Mouse (Mus musculus) liver, embryonic 13.5 days (tissue): ENCODE measurements around the gene Gm45140. TPM values are rescaled to one million over a fixed set of nuclear protein-coding genes. Genes with fewer than 3 reads are reported as not detected.

Experiments
- ATAC-seq: fragments of 200-750 bp; cut with Nextera tagmentation; 2 replicates; pipeline ENCODE4 v1.8.0; 2017; ENCODE audit warnings: low read depth, mild to moderate bottlenecking, moderate number of reproducible peaks, moderate library complexity
- DNase-seq: peaks from one replicate; pipeline ENCODE4 v3.0.0; 2022
- H3K27ac ChIP-seq: fragments of 300-500 bp; sonication (generic); 2 replicates; pipeline ENCODE4 v1.5.1; 2015; ENCODE audit warnings: moderate library complexity, mild to moderate bottlenecking, inconsistent platforms
- H3K27me3 ChIP-seq: fragments of 300-500 bp; sonication (generic); 2 replicates; pipeline ENCODE4 v1.6.1; 2015; ENCODE audit warnings: mild to moderate bottlenecking, inconsistent platforms
- H3K36me3 ChIP-seq: fragments of 300-500 bp; sonication (generic); 2 replicates; pipeline ENCODE4 v1.6.1; 2015; ENCODE audit warnings: mild to moderate bottlenecking, inconsistent platforms
- H3K4me1 ChIP-seq: fragments of 300-500 bp; sonication (generic); replicated peaks from 2 replicates; pipeline ENCODE4 v1.6.1; 2015; ENCODE audit warnings: inconsistent platforms
- H3K4me2 ChIP-seq: fragments of 300-500 bp; sonication (generic); 2 replicates; pipeline ENCODE4 v1.6.1; 2015; ENCODE audit warnings: inconsistent platforms, mild to moderate bottlenecking, moderate library complexity
- H3K4me3 ChIP-seq: fragments of 300-500 bp; sonication (generic); replicated peaks from 2 replicates; pipeline ENCODE4 v1.5.1; 2015; ENCODE audit warnings: mild to moderate bottlenecking, inconsistent platforms
- H3K9ac ChIP-seq: fragments of 300-500 bp; sonication (generic); 2 replicates; pipeline ENCODE4 v1.6.1; 2015; ENCODE audit warnings: mild to moderate bottlenecking, inconsistent platforms
- H3K9me3 ChIP-seq: fragments of 300-500 bp; sonication (generic); replicated peaks from 2 replicates; pipeline ENCODE4 v1.6.1; 2016; ENCODE audit warnings: inconsistent platforms
- WGBS: fragments of 180-500 bp; shearing (Covaris S2); methylation state at CpG from one replicate; pipeline ENCODE4 v1.1.7; 2015; ENCODE audit not compliant: insufficient replicate concordance; 5-methylcytosine and 5-hydroxymethylcytosine counted together
- polyA plus RNA-seq: library from polyadenylated mRNA; unstranded; fragments of >200 nt; fragmentation: Nextera tagmentation; extraction: Ambion mirVana; gene quantifications from 2 replicates; pipeline ENCODE4 v1.2.1, GENCODE M21; 2015

The Gm45140 gene
- polyA plus RNA-seq, 1 experiment from 2014 or later = 3.5 TPM

DNA sequence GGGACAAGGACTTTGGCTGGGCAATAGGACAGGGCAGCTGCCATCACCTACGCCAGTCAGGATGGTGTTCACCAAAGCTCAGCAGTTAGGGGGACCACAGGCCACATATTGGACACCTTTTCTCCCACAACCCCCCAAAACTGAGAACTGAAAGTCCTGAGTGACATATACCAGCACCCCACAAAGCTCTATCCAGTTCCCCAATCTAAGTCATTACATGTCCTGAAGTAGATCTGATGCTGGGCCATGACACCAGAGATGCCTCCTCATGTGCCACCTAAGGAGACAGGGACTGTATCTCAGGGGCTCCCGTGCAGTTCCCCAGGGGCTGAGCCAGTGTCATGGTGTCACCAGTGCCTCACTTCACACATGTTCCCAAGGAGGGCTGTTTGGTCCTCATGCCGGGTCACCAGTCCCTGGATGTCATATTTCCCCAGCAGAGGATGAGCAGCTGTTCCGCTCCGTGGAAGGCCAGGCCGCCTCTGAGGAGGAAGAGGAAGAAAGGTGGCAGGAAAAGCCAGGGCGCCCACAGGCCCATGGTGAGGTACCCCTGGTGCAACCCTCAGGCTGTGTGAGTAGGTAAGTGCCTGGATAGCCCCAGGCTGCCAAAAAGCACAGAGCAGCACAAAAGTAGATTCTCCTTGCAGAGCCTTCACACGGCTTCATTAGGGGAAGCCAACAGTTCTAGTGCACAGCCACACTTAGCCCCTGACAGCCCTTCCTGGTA lies 85.2 kb downstream of the Gm45140 start:
- 61% methylated on average over 8 of the region's 8 CpGs for WGBS
- no peak for DNase-seq
- H3K27me3 ChIP-seq = peaks cover 6% of the 10 kb centered on the region; the same call in 1 of the 2 replicates
- ATAC-seq = no peak
- peaks cover 59% of the 10 kb centered on the region for H3K4me1 ChIP-seq
- H3K9ac ChIP-seq = no peak overlapping the region
- no peak overlapping the region for H3K27ac ChIP-seq
- no peak overlapping the region for H3K4me2 ChIP-seq
- no peak overlapping the region for H3K4me3 ChIP-seq
- no peaks in the 10 kb centered on the region for H3K36me3 ChIP-seq
- no peaks in the 10 kb centered on the region for H3K9me3 ChIP-seq

GRCm38 (mm10) chr6:87748531-87748930 lies 87.1 kb downstream of the Gm45140 start:
- no peaks in the 10 kb centered on the region for H3K36me3 ChIP-seq
- DNase-seq (no peak), ATAC-seq (no peak)
- no peaks in the 10 kb centered on the region for H3K9me3 ChIP-seq
- peak overlapping the region; percentile 74 for H3K27ac ChIP-seq
- H3K4me3 ChIP-seq = no peak overlapping the region
- no peak overlapping the region for H3K9ac ChIP-seq
- 69% methylated on average over 6 of the region's 6 CpGs for WGBS
- H3K4me2 ChIP-seq = no peak overlapping the region
- H3K27me3 ChIP-seq = peaks cover 6% of the 10 kb centered on the region; the same call in 1 of the 2 replicates
- peaks cover 61% of the 10 kb centered on the region for H3K4me1 ChIP-seq

DNA sequence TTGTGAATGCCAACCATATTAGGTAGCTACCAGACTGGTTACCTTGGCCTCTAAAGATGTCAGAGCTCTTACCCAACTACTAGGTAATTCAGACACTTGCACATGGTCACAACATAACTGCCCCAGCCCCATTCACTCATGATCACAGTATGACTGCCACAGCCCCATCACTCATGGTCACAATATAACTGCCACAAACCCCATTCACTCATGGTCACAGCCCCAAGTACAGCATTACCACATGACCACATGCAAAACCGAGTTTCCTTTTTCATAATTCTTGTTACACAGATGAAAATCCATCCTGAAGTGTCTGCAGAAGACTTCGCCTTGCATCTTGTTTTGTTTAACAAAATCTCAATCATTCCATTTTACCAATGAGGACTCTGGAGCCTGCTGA lies 87.5 kb downstream of the Gm45140 start:
- WGBS = 65% methylated on average over 2 of the region's 2 CpGs
- H3K4me1 ChIP-seq = peaks cover 66% of the 10 kb centered on the region
- H3K9me3 ChIP-seq = no peaks in the 10 kb centered on the region

GRCm38 (mm10) chr6:87746849-87747248 lies 88.7 kb downstream of the Gm45140 start:
- 68% methylated on average over 2 of the region's 2 CpGs for WGBS
- Histone ChIP-seq H3K9me3 (no peaks in the 10 kb centered on the region), H3K4me3 (no peak overlapping the region), H3K36me3 (no peaks in the 10 kb centered on the region), H3K27ac (peak overlapping the region; percentile 74), H3K9ac (peak overlapping the region; percentile 37), H3K27me3 (peaks cover 6% of the 10 kb centered on the region; the same call in 1 of the 2 replicates), H3K4me2 (peak overlapping the region; percentile 36), H3K4me1 (peaks cover 78% of the 10 kb centered on the region)
- DNase-seq = no peak
- peak; percentile 83 for ATAC-seq

More for the DNA sequence above, 87.5 kb downstream of the Gm45140 start:
- Histone ChIP-seq H3K4me2 (no peak overlapping the region), H3K27ac (peak overlapping the region; percentile 74), H3K9ac (no peak overlapping the region), H3K27me3 (peaks cover 6% of the 10 kb centered on the region; the same call in 1 of the 2 replicates), H3K36me3 (no peaks in the 10 kb centered on the region), H3K4me3 (no peak overlapping the region)
- no peak for DNase-seq
- no peak for ATAC-seq

DNA sequence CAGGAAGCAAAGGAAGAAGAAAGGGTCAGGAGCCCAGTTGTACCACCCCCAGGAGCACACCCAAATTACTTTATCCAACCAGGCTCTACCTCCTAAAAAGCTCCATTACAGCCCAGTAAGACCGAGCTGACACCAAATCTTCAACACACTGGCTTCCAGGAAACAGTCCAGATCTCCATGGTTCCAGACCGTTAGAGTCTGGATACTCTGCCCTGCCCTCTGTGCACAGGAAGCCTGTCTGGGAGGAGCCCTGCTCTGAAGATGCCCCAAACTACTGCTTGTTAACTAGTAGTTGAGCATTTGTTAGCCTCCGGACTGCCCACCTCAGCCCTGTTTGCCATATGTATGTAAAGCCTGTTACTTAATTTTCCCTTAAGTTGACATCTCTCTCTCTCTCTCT lies 89.5 kb downstream of the Gm45140 start:
- no peak overlapping the region for H3K4me3 ChIP-seq
- H3K4me1 ChIP-seq = peaks cover 85% of the 10 kb centered on the region
- 48% methylated on average over 3 of the region's 3 CpGs for WGBS
- no peaks in the 10 kb centered on the region for H3K9me3 ChIP-seq
- no peaks in the 10 kb centered on the region for H3K27me3 ChIP-seq
- no peak overlapping the region for H3K4me2 ChIP-seq
- DNase-seq (no peak), ATAC-seq (peak; percentile 27; the same call in 1 of the 2 replicates)
- H3K36me3 ChIP-seq = no peaks in the 10 kb centered on the region
- peak overlapping the region; percentile 74 for H3K27ac ChIP-seq
- H3K9ac ChIP-seq = peak overlapping the region; percentile 5; the same call in 1 of the 2 replicates

DNA sequence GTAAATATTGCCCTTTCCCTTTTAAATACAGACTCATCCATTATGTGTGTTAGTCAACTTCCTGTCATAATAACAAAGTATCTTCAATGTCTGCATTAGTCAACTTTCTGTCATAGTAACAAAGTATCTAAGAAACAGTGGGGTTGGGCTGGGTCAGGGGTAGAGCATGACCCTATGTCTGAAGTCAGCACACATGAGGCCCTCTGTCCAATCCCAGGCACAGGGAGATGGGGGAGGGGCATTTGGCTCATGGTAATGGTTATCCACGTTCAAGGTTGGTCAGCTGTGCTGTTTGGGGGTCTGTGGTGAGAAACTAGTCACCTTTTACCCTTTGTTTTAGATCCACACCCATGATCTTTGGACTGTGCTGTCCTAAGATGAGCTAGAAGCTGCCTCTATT lies 90.3 kb downstream of the Gm45140 start:
- Histone ChIP-seq H3K4me1 (peaks cover 92% of the 10 kb centered on the region), H3K4me3 (no peak overlapping the region), H3K27me3 (no peaks in the 10 kb centered on the region), H3K27ac (peak overlapping the region; percentile 53; the same call in 1 of the 2 replicates), H3K9me3 (no peaks in the 10 kb centered on the region), H3K36me3 (no peaks in the 10 kb centered on the region), H3K4me2 (no peak overlapping the region), H3K9ac (no peak overlapping the region)
- 34% methylated on average over 1 of the region's 1 CpGs for WGBS
- ATAC-seq = no peak
- DNase-seq = no peak

DNA sequence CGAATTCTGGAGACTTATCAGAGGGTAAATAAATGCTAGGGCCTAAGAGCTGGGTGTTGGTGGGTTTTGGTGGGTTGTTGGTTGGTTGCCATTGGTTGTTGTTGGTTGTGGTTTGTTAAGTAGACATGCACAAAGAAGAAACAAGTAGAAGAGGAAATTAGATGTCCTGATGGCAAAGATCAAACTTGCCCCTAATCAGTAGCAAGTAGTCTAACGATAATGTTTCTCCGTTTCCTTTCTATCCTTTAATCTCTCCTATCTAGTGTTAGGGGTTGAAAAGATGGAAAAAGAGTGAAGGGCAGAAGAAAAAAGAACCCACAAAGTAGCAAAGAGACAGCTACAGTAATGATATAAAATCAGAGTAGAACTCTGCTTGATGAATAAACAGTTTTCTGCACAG lies 91.0 kb downstream of the Gm45140 start:
- Histone ChIP-seq H3K36me3 (no peaks in the 10 kb centered on the region), H3K27me3 (no peaks in the 10 kb centered on the region), H3K27ac (peak overlapping the region; percentile 53; the same call in 1 of the 2 replicates), H3K4me2 (no peak overlapping the region), H3K9ac (no peak overlapping the region), H3K9me3 (no peaks in the 10 kb centered on the region), H3K4me1 (peaks cover 95% of the 10 kb centered on the region), H3K4me3 (no peak overlapping the region)
- DNase-seq (no peak), ATAC-seq (no peak)
- 49% methylated on average over 3 of the region's 3 CpGs for WGBS

- Histone ChIP-seq H3K4me1 (peaks cover 96% of the 10 kb centered on the region), H3K36me3 (no peaks in the 10 kb centered on the region), H3K4me3 (no peak overlapping the region), H3K4me2 (no peak overlapping the region), H3K9ac (no peak overlapping the region), H3K9me3 (no peaks in the 10 kb centered on the region), H3K27me3 (no peaks in the 10 kb centered on the region), H3K27ac (peak overlapping the region; percentile 43; the same call in 1 of the 2 replicates)
- ATAC-seq = no peak
- DNase-seq = no peak
- WGBS = 82% methylated on average over 5 of the region's 5 CpGs
Observed at GRCm38 (mm10) chr6:87743281-87743680, 92.3 kb downstream of the Gm45140 start.

DNA sequence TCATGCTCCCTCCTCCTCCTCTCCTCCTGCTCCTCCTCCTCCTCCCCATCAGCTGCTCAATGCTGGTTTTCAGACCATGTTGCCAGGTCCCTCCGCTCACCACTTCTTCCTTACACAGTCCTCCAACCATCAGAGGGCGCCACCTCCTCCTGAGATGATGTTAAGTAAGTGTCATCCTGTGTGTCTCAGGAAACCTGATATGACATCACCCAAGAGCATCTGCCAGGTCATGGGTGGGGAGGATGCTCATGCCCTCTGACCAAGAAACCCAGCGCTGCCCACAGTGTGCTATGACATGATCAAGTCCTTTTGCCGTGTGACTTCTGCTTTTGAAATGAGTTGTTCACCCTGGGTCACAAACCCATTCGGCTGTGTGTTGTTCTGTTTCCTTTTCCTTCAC lies 92.8 kb downstream of the Gm45140 start:
- Histone ChIP-seq H3K27ac (no peak overlapping the region), H3K9ac (no peak overlapping the region), H3K27me3 (no peaks in the 10 kb centered on the region), H3K4me1 (peaks cover 96% of the 10 kb centered on the region), H3K4me2 (no peak overlapping the region), H3K9me3 (no peaks in the 10 kb centered on the region), H3K4me3 (no peak overlapping the region), H3K36me3 (no peaks in the 10 kb centered on the region)
- ATAC-seq = no peak
- WGBS = 75% methylated on average over 5 of the region's 5 CpGs
- DNase-seq = peak; percentile 43

DNA sequence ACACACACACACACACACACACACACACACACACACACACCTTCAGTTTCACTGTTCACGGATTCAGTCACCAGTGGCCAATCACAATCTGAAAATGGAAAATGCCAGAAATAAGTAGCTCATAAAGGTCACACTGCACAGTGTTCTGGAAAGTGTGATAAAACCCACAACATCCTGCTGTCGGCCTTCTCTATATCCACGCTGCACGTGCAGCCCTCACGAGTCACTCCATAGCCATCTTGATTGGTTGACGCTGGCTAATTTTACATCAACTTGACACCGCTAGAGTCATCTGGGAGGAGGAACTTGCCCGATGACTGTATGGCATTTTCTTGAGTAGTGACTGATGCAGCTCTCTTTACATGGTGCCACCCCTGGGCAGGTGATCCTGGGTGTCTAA lies 93.6 kb downstream of the Gm45140 start:
- H3K9ac ChIP-seq = no peak overlapping the region
- peaks cover under 1% of the 10 kb centered on the region; the same call in 1 of the 2 replicates for H3K27me3 ChIP-seq
- no peak overlapping the region for H3K4me3 ChIP-seq
- H3K9me3 ChIP-seq = no peaks in the 10 kb centered on the region
- 45% methylated on average over 8 of the region's 8 CpGs for WGBS
- H3K27ac ChIP-seq = peak overlapping the region; percentile 47; the same call in 1 of the 2 replicates
- H3K36me3 ChIP-seq = no peaks in the 10 kb centered on the region
- peaks cover 93% of the 10 kb centered on the region for H3K4me1 ChIP-seq
- DNase-seq (no peak), ATAC-seq (no peak)
- H3K4me2 ChIP-seq = no peak overlapping the region

GRCm38 (mm10) chr6:87740496-87740895 lies 95.1 kb downstream of the Gm45140 start:
- H3K27me3 ChIP-seq = peaks cover 15% of the 10 kb centered on the region
- ATAC-seq = peak; percentile 92
- DNase-seq = peak; percentile 66
- H3K4me3 ChIP-seq = no peak overlapping the region
- peak overlapping the region; percentile 90 for H3K27ac ChIP-seq
- H3K36me3 ChIP-seq = no peaks in the 10 kb centered on the region
- peak overlapping the region; percentile 56 for H3K9ac ChIP-seq
- H3K4me2 ChIP-seq = peak overlapping the region; percentile 28
- peaks cover 79% of the 10 kb centered on the region for H3K4me1 ChIP-seq
- H3K9me3 ChIP-seq = no peaks in the 10 kb centered on the region

- H3K27ac ChIP-seq = peak overlapping the region; percentile 90
- H3K9me3 ChIP-seq = no peaks in the 10 kb centered on the region
- H3K4me2 ChIP-seq = peak overlapping the region; percentile 28
- peak; percentile 10; the same call in 1 of the 2 replicates for ATAC-seq
- no peak overlapping the region for H3K4me3 ChIP-seq
- no peaks in the 10 kb centered on the region for H3K36me3 ChIP-seq
- H3K27me3 ChIP-seq = peaks cover 21% of the 10 kb centered on the region
- peak overlapping the region; percentile 56 for H3K9ac ChIP-seq
- H3K4me1 ChIP-seq = peaks cover 73% of the 10 kb centered on the region
- 15% methylated on average over 6 of the region's 6 CpGs for WGBS
- no peak for DNase-seq
Observed at GRCm38 (mm10) chr6:87739898-87740297, 95.7 kb downstream of the Gm45140 start.
